Comparison of ENCODE assay signal across 14 mouse cellular contexts in the genomic region with DNA sequence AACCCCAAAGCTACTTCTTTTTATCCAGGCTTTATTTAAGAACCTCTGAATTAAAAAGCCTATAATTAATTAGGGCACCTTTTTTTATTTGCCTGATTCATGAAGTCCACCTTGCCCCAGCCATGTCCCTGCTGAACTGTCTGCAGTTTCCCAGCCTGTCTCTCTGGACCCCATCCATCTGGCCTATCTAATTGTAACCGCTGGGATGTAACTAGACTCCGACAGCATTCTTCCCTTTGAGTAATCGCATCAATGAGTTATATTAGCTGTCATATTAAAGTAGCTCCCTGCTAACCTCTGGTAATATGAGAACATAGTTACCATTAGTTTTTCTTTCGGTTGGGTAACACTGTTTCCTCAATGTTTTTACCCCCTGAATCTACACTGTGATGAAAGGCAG.
DNase-seq lines count a peak whose midpoint lies in the region; ATAC-seq and TF ChIP-seq lines count a peak whose summit lies in the region.
"Had no signal": no experiment of that assay in that cellular context is flagged by ENCODE, and none has a peak within 500 bp of the region (broad histone marks: within the 10 kb centered on the region; RNA-seq: fewer than 3 reads in every experiment).

No protein-coding gene starts in this region.

- in situ Hi-C loops in Patski (cut with MboI; ENCODE audit: low pct_unique_long_range_greater_than_20kb): no loop called here

- POLR2A ChIA-PET in Patski (lab: Charles Lee): no interaction called here

- H3K4me1 ChIP-seq in kidney, embryonic 16.5 days (ENCODE audit: insufficient read depth, low read length): peaks cover 6% of the 10 kb centered on the region; the same call in 1 of the 2 replicates

- no peak overlapping the region for H3K9ac ChIP-seq in kidney, embryonic 16.5 days (replicated peaks; ENCODE audit: low read length)
- H3K9ac ChIP-seq: limb, embryonic 12.5 days had no signal

- ATAC-seq in kidney, embryonic 16.5 days (ENCODE audit: low FRiP score, low TSS enrichment): peak; percentile 76; the same call in 1 of the 2 replicates
- peak; percentile 31 for ATAC-seq in Patski
- ATAC-seq in erythroblast, adult 5-6 weeks (replicated peaks; ENCODE audit: low FRiP score, poor library complexity, severe bottlenecking): no peak
- ATAC-seq: forebrain, embryonic 14.5 days; intestine, embryonic 16.5 days had no signal

- no peak for TF ChIP-seq CTCF in Patski (IDR thresholded peaks at IDR 0.05)

- no peak overlapping the region for H3K4me3 ChIP-seq in kidney, embryonic 16.5 days (ENCODE audit: low read length)
- H3K4me3 ChIP-seq: limb, embryonic 12.5 days had no signal

- no peaks in the 10 kb centered on the region for H3K36me3 ChIP-seq in kidney, embryonic 16.5 days (ENCODE audit: insufficient read depth, low read length)
- H3K36me3 ChIP-seq: limb, embryonic 12.5 days had no signal

- H3K27me3 ChIP-seq in kidney, embryonic 16.5 days (ENCODE audit: insufficient read depth, low read length): no peaks in the 10 kb centered on the region
- H3K27me3 ChIP-seq in Patski: peaks cover 51% of the 10 kb centered on the region
- H3K27me3 ChIP-seq: limb, embryonic 12.5 days had no signal

- CTCF ChIA-PET in Patski (lab: Charles Lee): interaction anchor here (1.2 to 1.3 kb wide), 3 partner anchors 9 to 480 kb away, joined by 3 to 4 read pairs (median 3); no protein-coding TSS in a partner anchor

- no peak overlapping the region for H3K4me2 ChIP-seq in kidney, embryonic 16.5 days (replicated peaks; ENCODE audit: low read depth, low read length)
- H3K4me2 ChIP-seq: limb, embryonic 12.5 days had no signal

- 15% methylated on average over 4 of the region's 4 CpGs for WGBS in kidney, embryonic 16.5 days

- peak; percentile 34 for DNase-seq in embryo, embryonic 10 days (ENCODE audit: low spot score)
- no peak for DNase-seq in embryo, embryonic 9.5 days (ENCODE audit: extremely low spot score)
- no peak for DNase-seq in kidney, adult 8-10 months
- DNase-seq in Patski (ENCODE audit: low read depth, low spot score): peak; percentile 49
- DNase-seq in hindlimb bud, embryonic 11.5 days (ENCODE audit: extremely low spot score, low read depth, low spot score): peak; percentile 33
- no peak for DNase-seq in right cerebral cortex, postnatal 4 days
- DNase-seq: adrenal gland, postnatal 36 days; heart, postnatal 36 days; lung, adult 18-20 months had no signal

- H3K9me3 ChIP-seq in kidney, embryonic 16.5 days (ENCODE audit: low read length): no peaks in the 10 kb centered on the region
- H3K9me3 ChIP-seq: limb, embryonic 12.5 days had no signal

- no peak overlapping the region for H3K27ac ChIP-seq in kidney, embryonic 16.5 days (ENCODE audit: low read length)
- H3K27ac ChIP-seq: limb, embryonic 12.5 days had no signal

Comparison
In these comparisons a context has a peak if more than half of its experiments do, and no peak if none do; other contexts are left out.
1. DNase-seq: peak in embryo, embryonic 10 days (single experiment), Patski (single experiment) and hindlimb bud, embryonic 11.5 days (single experiment); none in embryo, embryonic 9.5 days (single experiment), kidney, adult 8-10 months (0 of 2) and right cerebral cortex, postnatal 4 days (single experiment).